Mouse (Mus musculus): Measurements from ENCODE around the gene Hs3st3b1. TPM values are rescaled to one million over a fixed set of nuclear protein-coding genes. Genes with fewer than 3 reads are reported as not detected.

Hs3st3b1 gene
- polyA plus RNA-seq (2012; ENCODE audit: insufficient read depth, insufficient read length, missing spikeins): not detected in 2 replicates

- Histone ChIP-seq H3K4me1 (ENCODE audit: control insufficient read depth, insufficient read depth, low read length) (peaks cover 6% of the 10 kb centered on the region), H3K27ac (ENCODE audit: insufficient read depth, low read depth, low read length) (no peak within 1 kb of the TSS), H3K4me3 (ENCODE audit: insufficient read depth, low read length) (peak within 1 kb of the TSS; percentile 59)
- TF ChIP-seq POLR2A (IDR thresholded peaks at IDR 0.05; ENCODE audit: borderline replicate concordance, low read depth, low read length) (no peak), CTCF (IDR thresholded peaks at IDR 0.05; ENCODE audit: low read depth, low read length) (no peak)
Observed at GRCm38 (mm10) chr11:63922091-63922621, at the start of gene Hs3st3b1. Hs3st3b1 (minus strand) TSS chr11:63922290.

- no peak for TF ChIP-seq POLR2A (IDR thresholded peaks at IDR 0.05; ENCODE audit: borderline replicate concordance, low read depth, low read length)
- TF ChIP-seq CTCF (IDR thresholded peaks at IDR 0.05; ENCODE audit: low read depth, low read length): no peak
- H3K4me1 ChIP-seq (ENCODE audit: control insufficient read depth, insufficient read depth, low read length): 0 out of 2 replicates have a peak, but pooled peaks cover 6% of the 10 kb centered on the region
- H3K4me3 ChIP-seq (ENCODE audit: insufficient read depth, low read length): no peak overlapping the region
Observed at GRCm38 (mm10) chr11:63971462-63971861, 49.4 kb upstream of the Hs3st3b1 start.

GRCm38 (mm10) chr11:63970818-63971217 is 48.7 kb upstream of the Hs3st3b1 start:
- Histone ChIP-seq H3K27ac (ENCODE audit: insufficient read depth, low read depth, low read length) (no peak overlapping the region), H3K4me3 (ENCODE audit: insufficient read depth, low read length) (no peak overlapping the region), H3K4me1 (ENCODE audit: control insufficient read depth, insufficient read depth, low read length) (peaks cover 6% of the 10 kb centered on the region; the same call in 1 of the 2 replicates)
- TF ChIP-seq POLR2A (IDR thresholded peaks at IDR 0.05; ENCODE audit: borderline replicate concordance, low read depth, low read length) (no peak), CTCF (IDR thresholded peaks at IDR 0.05; ENCODE audit: low read depth, low read length) (no peak)

More at GRCm38 (mm10) chr11:63971462-63971861, 49.4 kb upstream of the Hs3st3b1 start:
- H3K27ac ChIP-seq (ENCODE audit: insufficient read depth, low read depth, low read length): no peak overlapping the region

- TF ChIP-seq POLR2A (IDR thresholded peaks at IDR 0.05; ENCODE audit: borderline replicate concordance, low read depth, low read length) (no peak), CTCF (IDR thresholded peaks at IDR 0.05; ENCODE audit: low read depth, low read length) (no peak)
- no peak overlapping the region for H3K4me3 ChIP-seq (ENCODE audit: insufficient read depth, low read length)
- H3K4me1 ChIP-seq (ENCODE audit: control insufficient read depth, insufficient read depth, low read length): no peaks in the 10 kb centered on the region; the same call in 1 of the 2 replicates
- H3K27ac ChIP-seq (ENCODE audit: insufficient read depth, low read depth, low read length): no peak overlapping the region
Observed at GRCm38 (mm10) chr11:63969205-63969910, 47.3 kb upstream of the Hs3st3b1 start.

GRCm38 (mm10) chr11:63968388-63969035 is 46.4 kb upstream of the Hs3st3b1 start:
- Histone ChIP-seq H3K27ac (ENCODE audit: insufficient read depth, low read depth, low read length) (no peak overlapping the region), H3K4me1 (ENCODE audit: control insufficient read depth, insufficient read depth, low read length) (no peaks in the 10 kb centered on the region; the same call in 1 of the 2 replicates)

GRCm38 (mm10) chr11:63967641-63968387 is 45.7 kb upstream of the Hs3st3b1 start:
- no peak overlapping the region for H3K4me3 ChIP-seq (ENCODE audit: insufficient read depth, low read length)
- H3K4me1 ChIP-seq (ENCODE audit: control insufficient read depth, insufficient read depth, low read length): no peaks in the 10 kb centered on the region; the same call in 1 of the 2 replicates
- TF ChIP-seq POLR2A (IDR thresholded peaks at IDR 0.05; ENCODE audit: borderline replicate concordance, low read depth, low read length): no peak
- TF ChIP-seq CTCF (IDR thresholded peaks at IDR 0.05; ENCODE audit: low read depth, low read length): no peak
- no peak overlapping the region for H3K27ac ChIP-seq (ENCODE audit: insufficient read depth, low read depth, low read length)

More at GRCm38 (mm10) chr11:63968388-63969035, 46.4 kb upstream of the Hs3st3b1 start:
- TF ChIP-seq POLR2A (IDR thresholded peaks at IDR 0.05; ENCODE audit: borderline replicate concordance, low read depth, low read length): no peak
- TF ChIP-seq CTCF (IDR thresholded peaks at IDR 0.05; ENCODE audit: low read depth, low read length): no peak
- no peak overlapping the region for H3K4me3 ChIP-seq (ENCODE audit: insufficient read depth, low read length)

- TF ChIP-seq POLR2A (IDR thresholded peaks at IDR 0.05; ENCODE audit: borderline replicate concordance, low read depth, low read length) (no peak), CTCF (IDR thresholded peaks at IDR 0.05; ENCODE audit: low read depth, low read length) (no peak)
- Histone ChIP-seq H3K4me1 (ENCODE audit: control insufficient read depth, insufficient read depth, low read length) (no peaks in the 10 kb centered on the region; the same call in 1 of the 2 replicates), H3K27ac (ENCODE audit: insufficient read depth, low read depth, low read length) (no peak overlapping the region), H3K4me3 (ENCODE audit: insufficient read depth, low read length) (no peak overlapping the region)
Observed at GRCm38 (mm10) chr11:63965437-63965836, 43.3 kb upstream of the Hs3st3b1 start.

- no peak for TF ChIP-seq CTCF (IDR thresholded peaks at IDR 0.05; ENCODE audit: low read depth, low read length)
- no peak for TF ChIP-seq POLR2A (IDR thresholded peaks at IDR 0.05; ENCODE audit: borderline replicate concordance, low read depth, low read length)
- no peak overlapping the region for H3K4me3 ChIP-seq (ENCODE audit: insufficient read depth, low read length)
- H3K27ac ChIP-seq (ENCODE audit: insufficient read depth, low read depth, low read length): no peak overlapping the region
- no peaks in the 10 kb centered on the region for H3K4me1 ChIP-seq (ENCODE audit: control insufficient read depth, insufficient read depth, low read length)
Observed at GRCm38 (mm10) chr11:63957207-63957606, 35.1 kb upstream of the Hs3st3b1 start.

GRCm38 (mm10) chr11:63956748-63957147 is 34.7 kb upstream of the Hs3st3b1 start:
- TF ChIP-seq CTCF (IDR thresholded peaks at IDR 0.05; ENCODE audit: low read depth, low read length): no peak
- H3K4me1 ChIP-seq (ENCODE audit: control insufficient read depth, insufficient read depth, low read length): no peaks in the 10 kb centered on the region
- H3K4me3 ChIP-seq (ENCODE audit: insufficient read depth, low read length): no peak overlapping the region
- H3K27ac ChIP-seq (ENCODE audit: insufficient read depth, low read depth, low read length): no peak overlapping the region

All from bone marrow macrophage, adult 2 months (primary cell).